Mouse (Mus musculus): ENCODE measurements around the gene Cacna1e. TPM values are rescaled to one million over a fixed set of nuclear protein-coding genes. Genes with fewer than 3 reads are reported as not detected.

Gene Cacna1e
- polyA plus RNA-seq, 1 experiment from 2014 or later: 0.45 TPM

GRCm38 (mm10) chr1:154460067-154460466 is 424.2 kb downstream of the Cacna1e start:
- 71% methylated on average over 7 of the region's 7 CpGs for WGBS
- Histone ChIP-seq H3K4me1 (no peaks in the 10 kb centered on the region), H3K4me3 (no peak overlapping the region), H3K4me2 (no peak overlapping the region), H3K9me3 (no peaks in the 10 kb centered on the region), H3K27me3 (no peaks in the 10 kb centered on the region), H3K27ac (no peak overlapping the region), H3K9ac (no peak overlapping the region), H3K36me3 (no peaks in the 10 kb centered on the region)
- no peak for ATAC-seq (ENCODE audit: borderline replicate concordance, extremely low read depth, low FRiP score, low TSS enrichment)

- H3K27ac ChIP-seq: no peak overlapping the region
- H3K27me3 ChIP-seq: no peaks in the 10 kb centered on the region
- no peak for ATAC-seq (ENCODE audit: borderline replicate concordance, extremely low read depth, low FRiP score, low TSS enrichment)
- no peak overlapping the region for H3K9ac ChIP-seq
- 71% methylated on average over 2 of the region's 2 CpGs for WGBS
- no peak overlapping the region for H3K4me2 ChIP-seq
- H3K36me3 ChIP-seq: no peaks in the 10 kb centered on the region
- no peaks in the 10 kb centered on the region for H3K9me3 ChIP-seq
- no peak overlapping the region for H3K4me3 ChIP-seq
- H3K4me1 ChIP-seq: no peaks in the 10 kb centered on the region
These were observed 425.7 kb downstream of the Cacna1e start for GRCm38 (mm10) chr1:154458601-154459000.

GRCm38 (mm10) chr1:154450799-154451198 is 433.5 kb downstream of the Cacna1e start:
- ATAC-seq (ENCODE audit: borderline replicate concordance, extremely low read depth, low FRiP score, low TSS enrichment): no peak
- H3K27me3 ChIP-seq: no peaks in the 10 kb centered on the region
- no peak overlapping the region for H3K4me2 ChIP-seq
- H3K4me3 ChIP-seq: no peak overlapping the region
- H3K9me3 ChIP-seq: no peaks in the 10 kb centered on the region
- WGBS: 74% methylated on average over 3 of the region's 3 CpGs
- H3K4me1 ChIP-seq: no peaks in the 10 kb centered on the region
- H3K9ac ChIP-seq: no peak overlapping the region
- no peaks in the 10 kb centered on the region for H3K36me3 ChIP-seq
- H3K27ac ChIP-seq: no peak overlapping the region

- no peak overlapping the region for H3K9ac ChIP-seq
- WGBS: 21% methylated on average over 3 of the region's 3 CpGs
- H3K27ac ChIP-seq: no peak overlapping the region
- no peak overlapping the region for H3K4me3 ChIP-seq
- H3K4me1 ChIP-seq: no peaks in the 10 kb centered on the region
- H3K27me3 ChIP-seq: no peaks in the 10 kb centered on the region
- no peak for ATAC-seq (ENCODE audit: borderline replicate concordance, extremely low read depth, low FRiP score, low TSS enrichment)
- H3K36me3 ChIP-seq: no peaks in the 10 kb centered on the region
- H3K4me2 ChIP-seq: no peak overlapping the region
- no peaks in the 10 kb centered on the region for H3K9me3 ChIP-seq
These were observed 437.8 kb downstream of the Cacna1e start for GRCm38 (mm10) chr1:154446456-154446855.

- Histone ChIP-seq H3K4me3 (no peak overlapping the region), H3K27ac (no peak overlapping the region), H3K4me1 (no peaks in the 10 kb centered on the region), H3K4me2 (no peak overlapping the region), H3K36me3 (no peaks in the 10 kb centered on the region), H3K9me3 (no peaks in the 10 kb centered on the region), H3K27me3 (no peaks in the 10 kb centered on the region), H3K9ac (no peak overlapping the region)
- ATAC-seq (ENCODE audit: borderline replicate concordance, extremely low read depth, low FRiP score, low TSS enrichment): no peak
- WGBS: 79% methylated on average over 1 of the region's 1 CpGs
These were observed 450.8 kb downstream of the Cacna1e start for GRCm38 (mm10) chr1:154433520-154433919.

- WGBS: 77% methylated on average over 1 of the region's 1 CpGs
- no peak overlapping the region for H3K27ac ChIP-seq
- no peak overlapping the region for H3K9ac ChIP-seq
- H3K27me3 ChIP-seq: no peaks in the 10 kb centered on the region
- H3K9me3 ChIP-seq: no peaks in the 10 kb centered on the region
- H3K4me3 ChIP-seq: no peak overlapping the region
- H3K4me1 ChIP-seq: no peaks in the 10 kb centered on the region
- H3K36me3 ChIP-seq: no peaks in the 10 kb centered on the region
- H3K4me2 ChIP-seq: no peak overlapping the region
- ATAC-seq (ENCODE audit: borderline replicate concordance, extremely low read depth, low FRiP score, low TSS enrichment): no peak
These were observed 451.2 kb downstream of the Cacna1e start for GRCm38 (mm10) chr1:154433112-154433511.

- Histone ChIP-seq H3K4me1 (no peaks in the 10 kb centered on the region), H3K27ac (no peak overlapping the region), H3K4me2 (no peak overlapping the region), H3K36me3 (no peaks in the 10 kb centered on the region), H3K27me3 (no peaks in the 10 kb centered on the region), H3K9me3 (no peaks in the 10 kb centered on the region), H3K4me3 (no peak overlapping the region), H3K9ac (no peak overlapping the region)
- no peak for ATAC-seq (ENCODE audit: borderline replicate concordance, extremely low read depth, low FRiP score, low TSS enrichment)
- WGBS: 81% methylated on average over 7 of the region's 7 CpGs
These were observed 456.0 kb downstream of the Cacna1e start for GRCm38 (mm10) chr1:154428276-154428675.

GRCm38 (mm10) chr1:154418278-154418677 is 466.0 kb downstream of the Cacna1e start:
- Histone ChIP-seq H3K27ac (no peak overlapping the region), H3K9me3 (no peaks in the 10 kb centered on the region), H3K4me3 (no peak overlapping the region), H3K4me2 (no peak overlapping the region), H3K4me1 (no peaks in the 10 kb centered on the region), H3K27me3 (no peaks in the 10 kb centered on the region), H3K9ac (no peak overlapping the region), H3K36me3 (no peaks in the 10 kb centered on the region)
- 57% methylated on average over 5 of the region's 5 CpGs for WGBS
- ATAC-seq (ENCODE audit: borderline replicate concordance, extremely low read depth, low FRiP score, low TSS enrichment): no peak

GRCm38 (mm10) chr1:154416384-154417155 is 467.7 kb downstream of the Cacna1e start:
- WGBS: 52% methylated on average over 20 of the region's 20 CpGs
- no peaks in the 10 kb centered on the region for H3K4me1 ChIP-seq
- no peak overlapping the region for H3K9ac ChIP-seq
- no peak overlapping the region for H3K4me3 ChIP-seq
- no peaks in the 10 kb centered on the region for H3K9me3 ChIP-seq
- no peaks in the 10 kb centered on the region for H3K36me3 ChIP-seq
- H3K27ac ChIP-seq: no peak overlapping the region
- H3K27me3 ChIP-seq: no peaks in the 10 kb centered on the region
- peak; percentile 14; the same call in 1 of the 2 replicates for ATAC-seq (ENCODE audit: borderline replicate concordance, extremely low read depth, low FRiP score, low TSS enrichment)
- H3K4me2 ChIP-seq: no peak overlapping the region

GRCm38 (mm10) chr1:154415826-154416225 is 468.5 kb downstream of the Cacna1e start:
- ATAC-seq (ENCODE audit: borderline replicate concordance, extremely low read depth, low FRiP score, low TSS enrichment): no peak
- H3K4me1 ChIP-seq: no peaks in the 10 kb centered on the region
- H3K27ac ChIP-seq: no peak overlapping the region
- WGBS: 69% methylated on average over 10 of the region's 10 CpGs
- no peak overlapping the region for H3K4me3 ChIP-seq
- no peaks in the 10 kb centered on the region for H3K27me3 ChIP-seq
- no peaks in the 10 kb centered on the region for H3K36me3 ChIP-seq
- H3K9ac ChIP-seq: no peak overlapping the region
- H3K9me3 ChIP-seq: no peaks in the 10 kb centered on the region
- H3K4me2 ChIP-seq: no peak overlapping the region

GRCm38 (mm10) chr1:154413138-154413537 is 471.2 kb downstream of the Cacna1e start:
- no peak overlapping the region for H3K4me2 ChIP-seq
- no peak overlapping the region for H3K4me3 ChIP-seq
- 44% methylated on average over 3 of the region's 3 CpGs for whole genome bisulfite sequencing
- H3K9ac ChIP-seq: no peak overlapping the region
- H3K27ac ChIP-seq: no peak overlapping the region
- H3K27me3 ChIP-seq: no peaks in the 10 kb centered on the region
- H3K9me3 ChIP-seq: no peaks in the 10 kb centered on the region
- H3K36me3 ChIP-seq: no peaks in the 10 kb centered on the region
- H3K4me1 ChIP-seq: no peaks in the 10 kb centered on the region
- no peak for ATAC-seq (ENCODE audit: borderline replicate concordance, extremely low read depth, low FRiP score, low TSS enrichment)

- H3K36me3 ChIP-seq: no peaks in the 10 kb centered on the region
- 75% methylated on average over 2 of the region's 2 CpGs for WGBS
- ATAC-seq (ENCODE audit: borderline replicate concordance, extremely low read depth, low FRiP score, low TSS enrichment): no peak
These were observed 475.2 kb downstream of the Cacna1e start for GRCm38 (mm10) chr1:154409051-154409450.

More at GRCm38 (mm10) chr1:154409051-154409450, 475.2 kb downstream of the Cacna1e start:
- H3K4me3 ChIP-seq: no peak overlapping the region
- no peaks in the 10 kb centered on the region for H3K27me3 ChIP-seq
- H3K9me3 ChIP-seq: no peaks in the 10 kb centered on the region
- H3K4me2 ChIP-seq: no peak overlapping the region
- H3K9ac ChIP-seq: no peak overlapping the region
- no peaks in the 10 kb centered on the region for H3K4me1 ChIP-seq
- H3K27ac ChIP-seq: no peak overlapping the region
